Mouse (Mus musculus) right cerebral cortex, adult 2 months (tissue): ENCODE results near the gene Gabbr2.

ENCODE experiments used
- DNase-seq, 2 experiments: peaks; one replicate each; pipeline ENCODE4 v3.0.0; 2021 to 2022; ENCODE audit warnings: low spot score in 2 of 2

The Gabbr2 gene

GRCm38 (mm10) chr4:46867779-46868178 is 123.9 kb downstream of the Gabbr2 start:
- DNase-seq, result no peak

- no peak for DNase-seq
Observed at GRCm38 (mm10) chr4:46866070-46866469, 125.6 kb downstream of the Gabbr2 start.

- no peak for DNase-seq
Observed at GRCm38 (mm10) chr4:46863721-46864120, 128.0 kb downstream of the Gabbr2 start.

DNA sequence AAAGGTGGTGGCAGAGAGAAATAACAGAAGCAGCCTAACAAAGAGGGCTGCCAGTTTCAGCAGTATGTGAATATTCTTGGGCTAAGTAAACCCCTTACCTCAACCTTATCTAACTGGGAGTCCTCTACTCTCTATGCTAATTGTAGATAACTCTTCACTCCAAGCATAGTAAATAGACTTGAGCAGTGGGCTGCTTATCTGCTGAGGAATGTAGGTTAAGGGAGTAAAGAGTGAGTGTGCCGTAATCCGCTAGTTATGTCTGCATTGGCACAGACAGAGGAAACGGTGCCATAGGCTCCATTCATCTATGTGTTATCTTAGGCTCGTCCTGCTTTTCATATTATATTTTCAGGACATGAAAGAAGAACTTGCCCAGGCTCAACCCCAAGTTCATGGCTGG is 129.0 kb downstream of the Gabbr2 start:
- DNase-seq, result no peak

- DNase-seq, result no peak
Observed at GRCm38 (mm10) chr4:46860586-46860985, 131.1 kb downstream of the Gabbr2 start.

DNA sequence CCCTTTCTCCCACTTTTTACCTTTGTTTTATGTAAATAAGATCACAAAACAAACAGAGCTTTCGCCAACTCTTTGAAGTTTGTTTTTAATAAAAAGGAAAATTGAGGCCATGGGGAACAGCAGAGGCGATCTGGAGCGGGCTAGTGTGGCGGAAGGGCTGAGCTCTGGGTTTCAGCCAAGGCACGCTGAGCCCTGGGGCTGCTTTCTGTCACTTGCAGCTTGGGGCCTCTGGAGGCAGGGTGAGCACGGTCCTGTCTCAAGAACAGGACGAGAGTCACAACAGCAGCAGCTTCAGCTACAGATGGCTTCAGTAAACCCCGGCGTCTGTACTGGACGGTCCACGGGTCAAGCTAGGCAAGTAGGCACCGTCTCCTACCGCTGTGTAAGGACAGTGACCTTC is 132.8 kb downstream of the Gabbr2 start:
- peak in 1 of 2 experiments; percentile 50 for DNase-seq

DNA sequence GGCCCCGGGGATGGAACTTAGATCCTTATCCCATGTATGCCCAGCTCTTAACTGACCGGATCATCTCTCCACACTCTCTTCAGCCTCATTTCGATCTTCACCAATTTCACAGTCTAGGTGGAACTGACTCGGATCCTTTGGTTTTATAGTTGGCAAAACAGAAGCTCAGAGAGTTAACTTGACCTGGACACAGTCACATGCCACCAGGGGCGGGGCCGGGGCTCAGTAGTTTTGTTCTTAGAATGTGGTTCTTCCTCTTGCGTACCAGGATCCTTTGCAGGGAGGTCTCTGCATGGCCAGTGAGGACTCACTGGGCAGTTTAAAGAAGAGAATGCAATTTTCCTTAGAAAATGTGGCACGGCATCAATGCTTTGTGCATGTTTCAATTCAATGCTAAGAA is 135.5 kb downstream of the Gabbr2 start:
- DNase-seq, result no peak

- peak; percentile 32 to 65 for DNase-seq
Observed at GRCm38 (mm10) chr4:46854686-46855385, 136.8 kb downstream of the Gabbr2 start.

DNA sequence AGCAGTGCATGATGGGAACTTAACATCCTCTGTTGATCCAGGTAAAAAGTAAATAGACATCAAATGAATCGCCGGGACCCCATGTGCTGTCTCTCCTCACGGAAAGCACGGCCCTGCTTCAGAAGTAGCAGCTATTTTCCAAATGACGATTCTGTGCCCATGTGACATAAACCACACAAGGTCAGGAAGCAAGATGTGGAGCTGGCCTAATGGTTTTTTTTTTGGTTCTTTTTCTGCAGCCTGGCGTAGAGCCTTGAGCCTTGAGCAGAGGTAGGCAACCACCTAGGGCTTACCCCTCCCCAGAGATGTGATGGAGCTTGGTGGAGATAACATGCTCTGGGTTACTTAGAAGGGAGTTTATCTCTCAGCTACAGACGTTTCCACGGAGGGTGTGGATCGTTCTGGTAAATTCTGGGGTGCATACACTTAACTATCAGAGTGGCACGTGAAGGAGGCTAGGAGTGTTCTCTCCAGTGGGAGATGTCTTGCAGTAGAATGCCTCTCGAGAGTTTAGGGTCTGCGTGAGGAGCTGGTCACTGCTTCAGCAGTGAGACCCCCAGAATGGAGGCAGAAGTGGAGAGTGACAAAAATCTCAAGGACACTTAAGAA is 137.7 kb downstream of the Gabbr2 start:
- no peak for DNase-seq

DNA sequence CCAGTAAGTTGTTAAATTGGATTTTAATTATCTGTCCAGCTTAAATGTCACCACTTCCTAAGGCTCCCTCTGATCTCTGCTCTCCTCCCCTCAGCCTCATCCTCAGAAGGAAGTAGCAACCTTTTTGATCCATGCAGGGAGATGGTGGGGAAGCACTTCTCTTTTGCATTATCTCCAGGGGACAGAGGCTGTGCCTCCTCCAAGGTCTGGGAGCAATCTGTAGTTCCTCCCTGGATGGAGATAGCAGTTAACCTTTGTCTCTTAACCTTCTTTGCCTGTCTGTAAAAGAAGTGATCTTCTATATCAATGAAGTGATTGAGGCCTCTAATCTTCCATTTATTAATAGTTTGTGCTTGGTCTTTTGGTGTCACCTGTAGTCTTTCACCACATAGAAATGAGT is 143.9 kb downstream of the Gabbr2 start:
- DNase-seq, result no peak

GRCm38 (mm10) chr4:46846396-46846795 is 145.3 kb downstream of the Gabbr2 start:
- no peak for DNase-seq

DNA sequence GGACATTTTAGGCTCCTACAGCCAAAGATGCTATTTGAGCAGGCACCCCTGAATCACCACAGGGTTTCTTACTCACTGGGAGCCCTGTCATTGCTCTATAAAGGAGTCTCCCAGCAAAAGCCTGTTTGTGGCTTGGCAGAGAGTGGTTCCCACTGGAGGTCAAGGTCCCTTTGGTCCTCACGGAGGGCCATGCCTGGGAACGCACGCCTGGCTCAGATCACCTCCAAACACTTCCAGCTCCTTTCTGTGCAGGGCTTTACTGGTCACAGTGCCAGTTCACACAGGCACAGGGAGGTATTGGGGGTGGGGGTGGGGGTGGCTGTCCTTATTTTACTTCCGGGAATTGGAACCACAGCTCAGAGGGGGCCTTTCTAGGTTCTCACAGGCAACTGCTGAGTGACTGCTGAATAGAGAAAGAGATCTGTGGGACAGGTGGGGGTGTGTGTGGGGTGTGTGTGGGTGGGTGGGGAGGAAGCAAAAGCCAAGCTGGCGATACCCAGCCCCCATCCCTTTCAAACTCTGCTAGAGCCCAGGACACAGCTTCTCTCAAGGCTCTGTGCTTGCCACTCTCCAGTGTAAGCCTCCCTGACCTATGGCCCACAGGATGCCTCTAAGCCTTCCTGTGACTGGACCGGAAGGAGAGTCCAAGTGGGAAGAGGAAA is 146.6 kb downstream of the Gabbr2 start:
- DNase-seq, result no peak

GRCm38 (mm10) chr4:46844567-46844966 is 147.1 kb downstream of the Gabbr2 start:
- no peak for DNase-seq

DNA sequence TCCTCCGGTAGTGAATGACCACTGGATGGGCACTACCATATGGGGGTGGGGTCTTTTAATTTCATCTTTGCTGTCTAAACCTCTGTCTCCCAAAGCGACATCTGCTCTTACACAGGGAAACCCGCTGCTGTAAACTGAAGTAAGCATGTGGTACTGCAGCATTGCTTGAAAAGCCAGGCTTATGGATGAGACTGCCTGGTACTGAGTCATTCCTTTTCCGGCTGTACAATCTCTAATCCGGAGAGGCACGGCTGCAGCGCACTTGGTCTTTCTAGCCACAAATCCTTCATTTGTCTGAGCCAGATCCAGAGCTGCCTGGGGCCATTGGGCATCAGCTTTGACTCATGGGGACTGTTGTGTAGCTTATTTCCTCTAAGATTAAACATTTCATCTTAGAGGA is 149.1 kb downstream of the Gabbr2 start:
- no peak for DNase-seq

DNA sequence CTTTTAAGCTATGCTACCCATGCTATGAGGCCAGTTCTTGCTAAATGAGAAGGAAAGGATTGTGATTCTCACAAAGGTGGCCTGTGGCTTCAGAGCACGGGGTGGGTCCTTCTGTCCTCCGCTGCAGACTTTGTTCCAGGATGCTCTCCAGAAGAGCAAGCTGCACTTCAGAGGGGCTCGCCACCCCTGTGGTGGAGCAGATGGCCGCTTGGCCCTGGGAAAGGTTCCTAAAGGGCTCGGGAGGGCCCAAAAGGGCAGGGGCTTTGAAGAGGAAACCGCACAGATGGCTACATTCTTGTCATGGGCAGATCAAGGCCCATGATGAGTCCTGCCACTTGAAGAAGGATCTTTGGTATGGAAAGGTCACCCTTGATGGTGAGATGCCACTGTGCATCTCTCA is 151.5 kb downstream of the Gabbr2 start:
- DNase-seq, result no peak

- DNase-seq, result peak; percentile 58
Observed at GRCm38 (mm10) chr4:46837362-46837761, 154.3 kb downstream of the Gabbr2 start.

DNA sequence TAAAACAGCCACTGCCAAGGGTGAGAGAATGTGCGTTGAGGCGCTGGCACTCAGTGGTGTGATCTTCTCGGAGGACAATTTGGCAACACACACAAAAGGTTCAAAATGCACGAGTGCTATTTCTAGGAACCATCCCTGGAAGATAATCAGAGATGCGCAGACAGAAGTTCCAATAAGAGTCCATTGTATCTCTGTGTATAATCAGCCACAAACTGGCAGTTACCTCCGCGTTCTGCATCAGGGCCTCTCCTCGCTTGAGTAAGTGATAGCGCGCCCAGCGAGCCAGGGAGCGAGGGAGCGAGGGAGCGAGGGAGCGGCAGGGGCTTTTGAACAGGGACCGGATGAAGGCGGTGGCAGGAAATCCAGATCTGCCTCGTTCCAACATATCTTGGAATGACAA is 155.6 kb downstream of the Gabbr2 start:
- peak in 1 of 2 experiments; percentile 49 for DNase-seq

DNA sequence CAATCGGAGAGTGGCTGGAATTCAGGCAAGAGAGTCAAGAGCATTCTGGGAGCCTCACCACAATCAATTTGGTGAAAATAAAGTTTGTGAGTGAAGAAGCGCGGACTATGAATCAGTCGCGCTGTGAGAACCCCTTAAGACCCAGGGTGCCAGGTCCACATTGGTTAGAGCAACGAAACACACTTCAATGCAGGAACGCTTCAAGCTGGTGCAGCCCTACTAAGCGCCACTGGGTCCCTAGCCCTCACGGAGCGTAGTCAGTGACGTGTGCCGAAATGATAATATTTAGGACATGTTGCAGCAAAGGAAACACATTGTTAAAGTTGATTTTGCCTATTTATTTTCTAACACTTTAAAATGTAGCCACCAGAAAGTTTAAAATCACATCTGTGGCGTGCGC is 156.6 kb downstream of the Gabbr2 start:
- DNase-seq, result no peak

DNA sequence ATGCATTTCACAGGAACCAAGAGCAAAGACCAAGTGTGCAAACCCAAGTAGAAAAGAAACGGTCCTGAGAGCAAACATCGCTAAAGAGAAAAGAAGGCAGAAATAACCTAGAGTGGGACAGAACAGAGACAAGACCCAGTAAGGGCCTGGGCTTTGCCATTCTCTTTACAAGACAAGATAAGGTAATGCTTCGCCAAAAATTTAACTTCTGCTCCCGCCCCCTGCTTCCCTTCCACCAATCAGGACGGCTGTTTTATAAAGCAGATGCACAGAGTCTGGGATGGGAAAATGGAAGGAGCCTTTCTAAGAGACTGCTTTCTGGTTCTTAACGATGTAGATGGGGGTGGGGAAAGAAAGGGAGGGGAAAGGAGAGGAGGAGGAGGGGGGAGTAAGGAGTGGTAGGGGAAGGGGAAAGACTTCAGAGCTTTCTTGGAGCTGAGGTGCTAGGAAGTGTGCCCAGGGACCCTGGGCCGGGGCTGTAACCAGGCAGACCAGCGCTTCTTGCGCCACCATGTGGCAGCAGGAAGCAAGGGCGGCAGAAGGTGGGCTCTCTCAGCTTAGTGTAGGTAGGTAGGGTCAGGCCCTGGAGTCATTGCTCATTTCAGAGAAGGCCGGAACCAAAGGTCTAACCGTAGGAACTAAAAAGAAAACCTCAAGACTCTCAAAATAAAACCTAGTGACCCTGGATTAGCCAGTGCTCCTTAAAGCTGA is 158.7 kb downstream of the Gabbr2 start:
- DNase-seq, result no peak

- DNase-seq, result no peak
Observed at GRCm38 (mm10) chr4:46829656-46830055, 162.0 kb downstream of the Gabbr2 start.

DNA sequence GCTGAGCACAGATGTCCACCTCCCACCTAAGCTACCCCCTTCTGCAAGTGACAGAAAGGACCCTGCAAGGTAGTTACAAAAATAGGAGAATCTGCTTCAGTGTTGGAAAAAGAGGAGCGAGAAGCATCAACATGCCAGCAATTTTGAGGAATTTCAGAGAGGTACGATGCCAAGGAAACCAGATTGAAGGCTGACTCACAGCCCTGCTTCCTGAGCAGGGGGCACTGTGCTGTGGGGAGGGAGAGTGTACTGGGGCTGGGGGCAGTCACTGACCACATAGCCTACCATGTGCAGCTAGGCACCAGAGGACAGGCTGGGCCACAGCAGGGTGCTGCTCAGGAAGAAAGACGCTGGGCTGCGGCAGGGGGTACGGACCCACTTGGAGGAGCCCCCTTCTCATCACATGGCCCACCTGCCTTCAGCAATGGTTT is 163.5 kb downstream of the Gabbr2 start:
- DNase-seq, result peak; percentile 57 to 66

DNA sequence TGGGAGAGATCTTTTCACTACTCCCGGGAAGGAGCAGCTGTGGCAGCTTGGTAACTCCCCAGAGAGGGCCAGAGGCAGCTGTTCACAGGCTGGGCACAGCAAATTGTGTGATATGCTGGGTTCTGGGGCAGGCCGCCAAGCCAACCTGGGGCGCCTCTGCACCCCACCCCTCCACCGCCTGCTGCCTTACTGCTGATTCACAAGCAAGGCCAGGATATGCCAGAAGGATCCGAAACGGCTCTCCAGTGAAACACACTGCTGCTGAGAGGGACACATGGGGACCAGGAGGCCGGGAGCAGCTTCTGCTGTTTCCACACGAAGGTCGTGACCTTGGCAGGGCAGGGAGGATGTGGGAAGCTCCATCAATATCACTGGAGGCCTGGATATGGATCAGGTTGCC is 164.2 kb downstream of the Gabbr2 start:
- peak; percentile 62 to 77 for DNase-seq
